Mouse (Mus musculus) heart, adult 2 months (tissue): ENCODE measurements around the gene Cfap299. TPM values are rescaled to one million over a fixed set of nuclear protein-coding genes. Genes with fewer than 3 reads are reported as not detected.

Experiments
- DNase-seq, 2 experiments: peaks; one replicate each; pipeline ENCODE4 v3.0.0; 2021
- H3K27ac ChIP-seq: fragments of 200-600 bp; 2 replicates; pipeline ENCODE4 v1.8.1; 2022
- H3K27me3 ChIP-seq: fragments of 200-500 bp; 2 replicates; pipeline ENCODE4 v1.6.1; 2012; ENCODE audit warnings: mild to moderate bottlenecking, low read length, inconsistent platforms, mixed read lengths; ENCODE audit not compliant: control insufficient read depth, insufficient read depth
- H3K36me3 ChIP-seq: fragments of 200-500 bp; 2 replicates; pipeline ENCODE4 v1.6.1; 2012; ENCODE audit warnings: low read length, inconsistent platforms; ENCODE audit not compliant: control insufficient read depth, insufficient read depth
- H3K4me1 ChIP-seq: fragments of 200-500 bp; 2 replicates; pipeline ENCODE4 v1.6.1; 2011; ENCODE audit warnings: low read length; ENCODE audit not compliant: control insufficient read depth, insufficient read depth
- H3K4me3 ChIP-seq: fragments of 200-600 bp; 2 replicates; pipeline ENCODE4 v1.8.1; 2022
- H3K79me2 ChIP-seq: fragments of 200-500 bp; replicated peaks from 2 replicates; pipeline ENCODE4 v1.6.1; 2012; ENCODE audit warnings: mild to moderate bottlenecking, inconsistent platforms, low read length, moderate library complexity, mixed read lengths; ENCODE audit not compliant: control insufficient read depth, insufficient read depth
- H3K9ac ChIP-seq: fragments of 200-500 bp; 2 replicates; pipeline ENCODE4 v1.6.1; 2012; ENCODE audit warnings: low read depth, mild to moderate bottlenecking, control low read depth, inconsistent platforms, low read length, mixed read lengths
- CTCF ChIP-seq: fragments of 200-600 bp; IDR thresholded peaks from 2 replicates; pipeline ENCODE4 v1.8.1; 2022; ENCODE audit warnings: antibody characterized with exemption, mild to moderate bottlenecking, moderate library complexity
- EP300 ChIP-seq: fragments of 200-500 bp; IDR thresholded peaks from 2 replicates; pipeline ENCODE4 v1.6.1; 2011; ENCODE audit warnings: low read depth, low read length, control low read depth; ENCODE audit not compliant: insufficient read depth
- POLR2A ChIP-seq: fragments of 200-500 bp; IDR thresholded peaks from 2 replicates; pipeline ENCODE4 v1.6.1; 2011; ENCODE audit warnings: mild to moderate bottlenecking, low read depth, low read length, control low read depth; ENCODE audit not compliant: insufficient read depth
- WGBS: fragments of 180-500 bp; shearing (Covaris S2); methylation state at CpG from one replicate; pipeline ENCODE4 v1.1.7; 2018; 5-methylcytosine and 5-hydroxymethylcytosine counted together
- intact Hi-C: fragments of 180-260 bp; cut with DNase I; formaldehyde crosslinking; loops from one replicate; pipeline ENCODE4 v1.15.1; 2025
- polyA plus RNA-seq: library from polyadenylated mRNA; depleted of rRNA; stranded (reverse); fragments of >200 nt; gene quantifications from 2 replicates; pipeline ENCODE4 v1.2.3, GENCODE M21; 2012
- total RNA-seq, 2 experiments: library from RNA; stranded (reverse); gene quantifications; 2 replicates each; pipeline ENCODE4 v1.2.3; 2021

Gene Cfap299
- total and polyA plus RNA-seq, 3 experiments = not detected

GRCm38 (mm10) chr5:98476539-98476938 is 147.4 kb downstream of the Cfap299 start:
- Histone ChIP-seq H3K36me3 (no peaks in the 10 kb centered on the region), H3K9ac (no peak overlapping the region), H3K79me2 (no peaks in the 10 kb centered on the region), H3K4me1 (no peaks in the 10 kb centered on the region), H3K4me3 (no peak overlapping the region), H3K27me3 (no peaks in the 10 kb centered on the region), H3K27ac (no peak overlapping the region)
- 33% methylated on average over 3 of the region's 3 CpGs for WGBS
- intact Hi-C loops = no loop called here
- no peak for DNase-seq
- TF ChIP-seq POLR2A (no peak), EP300 (no peak), CTCF (no peak)

DNA sequence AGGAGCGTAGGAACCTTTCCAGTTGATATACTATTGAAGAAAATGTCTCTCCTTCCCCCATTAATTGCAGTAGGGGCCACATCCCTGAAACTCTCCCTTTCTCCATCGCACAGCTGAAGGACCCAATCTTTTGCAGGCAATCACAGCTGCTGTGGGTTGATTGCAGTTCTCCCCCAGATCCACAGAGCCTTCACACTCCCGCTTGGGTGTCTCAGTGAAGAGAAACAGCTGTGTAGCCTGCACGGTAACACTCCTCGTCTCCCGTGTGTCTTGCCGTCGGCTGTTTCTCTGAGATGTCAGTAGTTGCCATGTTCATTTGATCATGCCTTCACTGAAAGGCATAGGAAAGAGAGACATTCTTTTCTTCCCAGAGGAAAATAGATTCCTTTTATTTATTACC is 148.2 kb downstream of the Cfap299 start:
- Histone ChIP-seq H3K9ac (no peak overlapping the region), H3K27ac (no peak overlapping the region), H3K36me3 (no peaks in the 10 kb centered on the region), H3K4me1 (no peaks in the 10 kb centered on the region), H3K27me3 (no peaks in the 10 kb centered on the region), H3K79me2 (no peaks in the 10 kb centered on the region), H3K4me3 (no peak overlapping the region)
- no peak for TF ChIP-seq EP300
- TF ChIP-seq CTCF = no peak
- TF ChIP-seq POLR2A = no peak
- intact Hi-C loops = no loop called here
- 60% methylated on average over 8 of the region's 8 CpGs for WGBS
- DNase-seq = no peak

DNA sequence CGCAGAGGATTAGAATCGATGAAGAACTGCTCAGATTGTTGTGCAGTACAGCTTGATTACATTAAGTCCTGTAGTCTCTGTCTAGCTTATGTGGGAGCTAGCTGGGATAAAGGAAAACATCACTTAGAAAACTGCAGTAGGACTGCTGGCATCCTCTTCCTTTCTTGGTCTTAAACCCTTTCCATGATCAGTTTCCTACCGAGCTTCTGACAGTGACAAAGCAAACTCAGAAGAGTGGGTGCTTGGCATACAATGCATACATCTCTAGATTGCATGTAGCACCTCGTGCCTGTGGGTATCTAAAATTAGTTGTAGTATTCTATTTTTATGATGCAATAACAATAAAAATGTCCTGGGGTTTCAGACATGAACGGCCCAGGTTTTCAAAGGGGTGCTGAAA is 154.4 kb downstream of the Cfap299 start:
- no peak overlapping the region for H3K27ac ChIP-seq
- no peaks in the 10 kb centered on the region for H3K79me2 ChIP-seq
- no peaks in the 10 kb centered on the region for H3K36me3 ChIP-seq
- intact Hi-C loops = no loop called here
- WGBS = 57% methylated on average over 5 of the region's 5 CpGs
- no peaks in the 10 kb centered on the region for H3K4me1 ChIP-seq
- no peak overlapping the region for H3K9ac ChIP-seq
- TF ChIP-seq EP300 (no peak), POLR2A (no peak)
- no peaks in the 10 kb centered on the region for H3K27me3 ChIP-seq
- no peak for DNase-seq
- no peak overlapping the region for H3K4me3 ChIP-seq

- TF ChIP-seq CTCF (no peak), EP300 (no peak), POLR2A (no peak)
- Histone ChIP-seq H3K4me3 (no peak overlapping the region), H3K27me3 (no peaks in the 10 kb centered on the region), H3K4me1 (no peaks in the 10 kb centered on the region), H3K9ac (no peak overlapping the region), H3K79me2 (no peaks in the 10 kb centered on the region), H3K36me3 (no peaks in the 10 kb centered on the region), H3K27ac (no peak overlapping the region)
- DNase-seq = no peak
- intact Hi-C loops = no loop called here
- 74% methylated on average over 1 of the region's 1 CpGs for WGBS
These were observed 156.1 kb downstream of the Cfap299 start for GRCm38 (mm10) chr5:98485189-98485588.

- Histone ChIP-seq H3K4me1 (no peaks in the 10 kb centered on the region), H3K36me3 (no peaks in the 10 kb centered on the region), H3K9ac (no peak overlapping the region), H3K27me3 (no peaks in the 10 kb centered on the region), H3K79me2 (no peaks in the 10 kb centered on the region), H3K27ac (no peak overlapping the region), H3K4me3 (no peak overlapping the region)
- DNase-seq = no peak
- TF ChIP-seq EP300 (no peak), POLR2A (no peak), CTCF (no peak)
- intact Hi-C loops = no loop called here
- WGBS = 64% methylated on average over 4 of the region's 4 CpGs
These were observed 169.2 kb downstream of the Cfap299 start for GRCm38 (mm10) chr5:98498317-98498716.

DNA sequence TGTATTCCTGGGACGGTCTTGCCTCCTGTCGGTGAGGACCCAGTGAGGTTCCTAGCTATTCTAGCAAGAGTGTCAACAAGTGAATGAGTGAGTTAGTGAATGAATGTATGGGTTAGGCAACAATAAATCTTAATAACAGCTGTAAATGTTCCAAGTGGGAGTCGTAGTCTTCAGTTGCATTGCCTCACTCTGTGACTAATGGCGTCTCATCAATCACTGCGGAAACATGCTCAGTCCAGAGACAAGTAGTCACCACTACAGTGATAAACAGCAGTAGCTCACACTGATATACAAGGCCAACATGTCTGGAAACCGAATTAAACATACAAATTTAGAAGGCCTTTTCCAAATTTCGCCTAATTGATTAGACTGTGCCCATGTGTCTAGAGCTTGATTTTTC is 187.1 kb downstream of the Cfap299 start:
- intact Hi-C loops = no loop called here
- no peak overlapping the region for H3K4me3 ChIP-seq
- 75% methylated on average over 7 of the region's 7 CpGs for WGBS

DNA sequence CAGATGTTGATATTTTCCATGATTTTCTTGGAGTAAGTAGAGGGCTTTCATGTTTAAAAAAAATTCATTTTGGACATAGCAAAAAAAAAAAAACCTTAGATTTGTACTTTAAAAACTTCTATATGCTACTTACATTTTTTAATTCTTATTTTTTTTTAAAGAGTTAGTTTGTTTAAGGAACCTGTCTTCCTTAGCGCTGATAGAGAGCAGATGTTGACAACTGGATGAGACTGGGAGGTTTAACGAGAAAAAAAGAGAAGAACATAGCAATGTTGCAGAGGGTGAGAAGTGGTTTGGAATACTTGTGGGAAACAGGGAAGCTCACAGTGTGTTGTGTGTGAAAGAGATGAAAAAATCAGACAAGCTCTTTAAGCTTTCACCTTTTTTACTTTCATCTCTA is 191.0 kb downstream of the Cfap299 start:
- H3K27me3 ChIP-seq = no peaks in the 10 kb centered on the region

More for the DNA sequence above, 187.1 kb downstream of the Cfap299 start:
- no peak for TF ChIP-seq POLR2A
- TF ChIP-seq CTCF = no peak
- TF ChIP-seq EP300 = no peak
- Histone ChIP-seq H3K36me3 (no peaks in the 10 kb centered on the region), H3K4me1 (no peaks in the 10 kb centered on the region), H3K79me2 (no peaks in the 10 kb centered on the region), H3K27me3 (no peaks in the 10 kb centered on the region), H3K9ac (no peak overlapping the region), H3K27ac (no peak overlapping the region)
- DNase-seq = no peak

More for the DNA sequence above, 191.0 kb downstream of the Cfap299 start:
- Histone ChIP-seq H3K27ac (no peak overlapping the region), H3K36me3 (no peaks in the 10 kb centered on the region), H3K4me3 (no peak overlapping the region), H3K4me1 (no peaks in the 10 kb centered on the region), H3K79me2 (no peaks in the 10 kb centered on the region), H3K9ac (no peak overlapping the region)
- intact Hi-C loops = no loop called here
- TF ChIP-seq CTCF = no peak
- no peak for TF ChIP-seq POLR2A
- TF ChIP-seq EP300 = no peak
- no peak for DNase-seq
- 54% methylated on average over 2 of the region's 2 CpGs for WGBS
